In genomic region chr3:9610426-9610825, GRCm38 (mm10) we compare ENCODE assay signal across 7 mouse cellular contexts. TPM values are rescaled to one million over a fixed set of nuclear protein-coding genes. Genes with fewer than 3 reads are reported as not detected.
DNase-seq lines count a peak whose midpoint lies in the region; ATAC-seq and TF ChIP-seq lines count a peak whose summit lies in the region.

No protein-coding gene starts in this region.

- no peaks in the 10 kb centered on the region for H3K27me3 ChIP-seq in lung, embryonic 14.5 days (ENCODE audit: insufficient read depth, low read length)
- no peaks in the 10 kb centered on the region for H3K27me3 ChIP-seq in forebrain, embryonic 15.5 days
- no peaks in the 10 kb centered on the region for H3K27me3 ChIP-seq in limb, embryonic 13.5 days
- H3K27me3 ChIP-seq in stomach, embryonic 14.5 days (ENCODE audit: control insufficient read depth, insufficient read depth, low read length) = no peaks in the 10 kb centered on the region

- 76% methylated on average over 2 of the region's 2 CpGs for WGBS in lung, embryonic 14.5 days
- WGBS in forebrain, embryonic 15.5 days = 92% methylated on average over 2 of the region's 2 CpGs
- 84% methylated on average over 2 of the region's 2 CpGs for WGBS in limb, embryonic 13.5 days
- 85% methylated on average over 2 of the region's 2 CpGs for WGBS in stomach, embryonic 14.5 days

- H3K4me2 ChIP-seq in lung, embryonic 14.5 days = peak overlapping the region; percentile 90; the same call in 1 of the 2 replicates
- peak overlapping the region; percentile 87; the same call in 1 of the 2 replicates for H3K4me2 ChIP-seq in forebrain, embryonic 15.5 days (replicated peaks)
- peak overlapping the region; percentile 86 for H3K4me2 ChIP-seq in limb, embryonic 13.5 days (replicated peaks)
- H3K4me2 ChIP-seq in stomach, embryonic 14.5 days (replicated peaks; ENCODE audit: low read depth, low read length) = 0 out of 2 replicates have a peak overlapping the region, but pooled peaks have one; percentile 10

- peak overlapping the region; percentile 88 for H3K4me3 ChIP-seq in lung, embryonic 14.5 days (ENCODE audit: low read depth, low read length)
- no peak overlapping the region for H3K4me3 ChIP-seq in forebrain, embryonic 15.5 days
- H3K4me3 ChIP-seq in limb, embryonic 13.5 days = peak overlapping the region; percentile 90
- H3K4me3 ChIP-seq in stomach, embryonic 14.5 days (ENCODE audit: low read depth, low read length) = 0 out of 2 replicates have a peak overlapping the region, but pooled peaks have one; percentile 88

- peaks cover 12% of the 10 kb centered on the region; the same call in 1 of the 2 replicates for H3K4me1 ChIP-seq in lung, embryonic 14.5 days (ENCODE audit: insufficient read depth)
- peaks cover 27% of the 10 kb centered on the region for H3K4me1 ChIP-seq in forebrain, embryonic 15.5 days
- H3K4me1 ChIP-seq in limb, embryonic 13.5 days = peaks cover 57% of the 10 kb centered on the region
- peaks cover 19% of the 10 kb centered on the region; the same call in 1 of the 2 replicates for H3K4me1 ChIP-seq in stomach, embryonic 14.5 days (ENCODE audit: control insufficient read depth, insufficient read depth, low read length)

- DNase-seq in lung, embryonic 14.5 days = peak; percentile 26
- no peak for DNase-seq in lung, postnatal 36 days
- DNase-seq in urinary bladder, adult 18-20 months (ENCODE audit: low spot score in 2 of 2) = no peak
- no peak for DNase-seq in embryo, embryonic 10.5 days (ENCODE audit: low spot score)

- no peak for ATAC-seq in lung, embryonic 14.5 days (ENCODE audit: insufficient read depth)
- ATAC-seq in forebrain, embryonic 15.5 days (replicated peaks) = no peak; the same call in 1 of the 2 replicates
- ATAC-seq in limb, embryonic 13.5 days (ENCODE audit: low FRiP score, low read depth) = no peak
- ATAC-seq in stomach, embryonic 14.5 days (ENCODE audit: insufficient number of reproducible peaks, insufficient read depth, low FRiP score, low read depth) = no peak

- no peaks in the 10 kb centered on the region for H3K36me3 ChIP-seq in lung, embryonic 14.5 days (ENCODE audit: insufficient read depth)
- H3K36me3 ChIP-seq in forebrain, embryonic 15.5 days = no peaks in the 10 kb centered on the region
- no peaks in the 10 kb centered on the region for H3K36me3 ChIP-seq in limb, embryonic 13.5 days
- H3K36me3 ChIP-seq in stomach, embryonic 14.5 days (ENCODE audit: control insufficient read depth, insufficient read depth, low read length) = no peaks in the 10 kb centered on the region

- no peak for TF ChIP-seq CTCF in lung, embryonic 14.5 days (IDR thresholded peaks at IDR 0.05; ENCODE audit: low read depth)

- peak overlapping the region; percentile 98 for H3K27ac ChIP-seq in lung, embryonic 14.5 days (ENCODE audit: low read depth)
- H3K27ac ChIP-seq in forebrain, embryonic 15.5 days (replicated peaks) = peak overlapping the region; percentile 95; the same call in 1 of the 2 replicates
- H3K27ac ChIP-seq in limb, embryonic 13.5 days = peak overlapping the region; percentile 93; the same call in 1 of the 2 replicates
- no peak overlapping the region; the same call in 1 of the 2 replicates for H3K27ac ChIP-seq in stomach, embryonic 14.5 days (ENCODE audit: low read length)

- H3K9ac ChIP-seq in lung, embryonic 14.5 days = no peak overlapping the region
- no peak overlapping the region for H3K9ac ChIP-seq in forebrain, embryonic 15.5 days (replicated peaks)
- H3K9ac ChIP-seq in limb, embryonic 13.5 days = no peak overlapping the region
- H3K9ac ChIP-seq in stomach, embryonic 14.5 days (replicated peaks; ENCODE audit: low read depth, low read length) = no peak overlapping the region

- H3K9me3 ChIP-seq in lung, embryonic 14.5 days (ENCODE audit: low read depth, low read length) = no peaks in the 10 kb centered on the region
- H3K9me3 ChIP-seq in forebrain, embryonic 15.5 days = no peaks in the 10 kb centered on the region
- no peaks in the 10 kb centered on the region for H3K9me3 ChIP-seq in limb, embryonic 13.5 days
- H3K9me3 ChIP-seq in stomach, embryonic 14.5 days (ENCODE audit: control insufficient read depth, low read depth, low read length) = no peaks in the 10 kb centered on the region

RNA-seq across cellular contexts. Expression of gene Zfp704, which starts 0.5 kb away (rescaled TPM):
- polyA plus RNA-seq in lung, embryonic 14.5 days (2014; fragmentation: Nextera tagmentation; extraction: Ambion mirVana) = 13.1 and 13.7 TPM in 2 replicates
- polyA plus RNA-seq in forebrain, embryonic 15.5 days (2015; fragmentation: Nextera tagmentation; extraction: Ambion mirVana) = 16.1 and 17.9 TPM in 2 replicates
- polyA plus RNA-seq in limb, embryonic 13.5 days (2015; fragmentation: Nextera tagmentation; extraction: Ambion mirVana) = 11.1 and 11.9 TPM in 2 replicates
- 15.4 and 16.3 TPM in 2 replicates for polyA plus RNA-seq in stomach, embryonic 14.5 days (2014; fragmentation: Nextera tagmentation; extraction: Ambion mirVana)

Comparison
In these comparisons a context has a peak if more than half of its experiments do, and no peak if none do; other contexts are left out.
1. H3K4me2 ChIP-seq: peak in every context shown above with its lines; median percentile 90 in lung, embryonic 14.5 days; 87 in forebrain, embryonic 15.5 days; 86 in limb, embryonic 13.5 days; 10 in stomach, embryonic 14.5 days.